In the genomic region with DNA sequence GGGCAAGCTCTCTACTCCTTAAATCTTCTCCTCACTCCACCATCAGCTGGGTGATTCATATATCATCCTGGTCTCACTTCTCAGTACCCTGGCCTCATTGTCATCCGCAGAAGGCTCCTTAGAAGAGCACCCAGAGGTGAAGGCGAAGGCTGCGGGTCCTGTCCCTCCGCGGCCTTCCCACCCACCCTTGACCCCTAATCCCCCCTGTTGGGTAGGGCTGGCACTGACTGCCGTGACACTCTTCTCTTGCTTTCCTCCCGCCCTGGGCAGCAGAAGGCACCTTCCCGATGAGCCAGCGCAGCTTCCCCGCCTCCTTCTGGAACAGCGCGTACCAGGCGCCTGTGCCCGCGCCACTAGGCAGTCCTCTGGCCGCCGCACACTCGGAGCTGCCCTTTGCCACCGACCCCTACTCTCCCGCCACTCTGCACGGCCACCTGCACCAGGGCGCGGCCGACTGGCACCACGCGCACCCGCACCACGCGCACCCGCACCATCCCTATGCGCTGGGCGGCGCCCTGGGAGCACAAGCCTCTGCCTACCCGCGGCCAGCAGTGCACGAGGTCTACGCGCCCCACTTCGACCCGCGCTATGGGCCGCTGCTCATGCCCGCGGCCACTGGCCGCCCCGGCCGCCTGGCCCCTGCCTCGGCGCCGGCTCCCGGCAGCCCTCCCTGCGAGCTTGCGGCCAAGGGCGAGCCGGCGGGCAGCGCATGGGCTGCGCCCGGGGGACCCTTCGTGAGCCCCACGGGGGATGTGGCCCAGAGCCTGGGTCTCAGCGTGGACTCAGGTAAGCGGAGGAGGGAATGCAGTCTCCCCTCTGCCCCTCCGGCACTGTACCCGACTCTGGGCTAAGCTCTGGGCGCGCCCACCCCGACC, we compare ENCODE assay signal across 9 mouse cellular contexts. TPM values are rescaled to one million over a fixed set of nuclear protein-coding genes. Genes with fewer than 3 reads are reported as not detected.
DNase-seq lines count a peak whose midpoint lies in the region; ATAC-seq and TF ChIP-seq lines count a peak whose summit lies in the region.
"Had no signal": no experiment of that assay in that cellular context is flagged by ENCODE, and none has a peak within 500 bp of the region (broad histone marks: within the 10 kb centered on the region; RNA-seq: fewer than 3 reads in every experiment).

No protein-coding gene starts in this region.

- H3K36me3 ChIP-seq in heart, embryonic 13.5 days, result no peaks in the 10 kb centered on the region
- no peaks in the 10 kb centered on the region for H3K36me3 ChIP-seq in midbrain, embryonic 11.5 days (ENCODE audit: control insufficient read depth, insufficient read depth, low read length)

- ATAC-seq in heart, embryonic 13.5 days (ENCODE audit: extremely low read depth, insufficient number of reproducible peaks, low FRiP score, low TSS enrichment), result no peak
- peak; percentile 73 for ATAC-seq in midbrain, embryonic 11.5 days (ENCODE audit: low FRiP score)

- no peak for DNase-seq in heart, postnatal 25 days (ENCODE audit: low spot score)
- peak; percentile 37 for DNase-seq in brain, embryonic 14.5 days (ENCODE audit: low read depth)
- peak; percentile 39 for DNase-seq in gastrocnemius, postnatal 10 days
- DNase-seq in midbrain, embryonic 11.5 days (ENCODE audit: low spot score, missing footprints), result peak; percentile 93
- no peak for DNase-seq in natural killer cell, adult 2 months (ENCODE audit: low spot score in 2 of 2)
- DNase-seq in left cerebral cortex, postnatal 14 days (ENCODE audit: low spot score in 2 of 2), result no peak
- no peak for DNase-seq in cerebellum, postnatal 4 days (ENCODE audit: low spot score in 2 of 2)

- peaks cover 99% of the 10 kb centered on the region for H3K27me3 ChIP-seq in heart, embryonic 13.5 days (replicated peaks)
- H3K27me3 ChIP-seq in midbrain, embryonic 11.5 days (ENCODE audit: control insufficient read depth, insufficient read depth, low read length), result peaks cover 78% of the 10 kb centered on the region

- no peak for TF ChIP-seq POLR2A in brain, embryonic 14.5 days (IDR thresholded peaks at IDR 0.05; ENCODE audit: borderline replicate concordance, extremely low read depth, insufficient read depth, insufficient read length, poor library complexity, severe bottlenecking)

- peak overlapping the region; percentile 60 for H3K9ac ChIP-seq in heart, embryonic 13.5 days
- H3K9ac ChIP-seq in midbrain, embryonic 11.5 days (ENCODE audit: low read length), result peak overlapping the region; percentile 38

- intact Hi-C loops in heart, postnatal 25 days (cut with DNase I), result loop anchor here (10.0 kb wide), 1 partner anchor 1133 kb away; the partner anchor contains the start of gene Sim1
- intact Hi-C loops in left cerebral cortex, postnatal 14 days (cut with DNase I), result loop anchor here (5.0 kb wide), 1 partner anchor 1125 kb away; no protein-coding TSS in a partner anchor

- peak overlapping the region; percentile 79 for H3K4me2 ChIP-seq in heart, embryonic 13.5 days
- H3K4me2 ChIP-seq in midbrain, embryonic 11.5 days, result peak overlapping the region; percentile 80

- no peak overlapping the region for H3K27ac ChIP-seq in heart, embryonic 13.5 days (replicated peaks)
- H3K27ac ChIP-seq in midbrain, embryonic 11.5 days (ENCODE audit: low read depth, low read length), result no peak overlapping the region

- peak overlapping the region; percentile 52 for H3K4me3 ChIP-seq in heart, embryonic 13.5 days
- peak overlapping the region; percentile 41 for H3K4me3 ChIP-seq in midbrain, embryonic 11.5 days (ENCODE audit: low read depth, low read length)

- TF ChIP-seq CTCF in brain, embryonic 14.5 days (IDR thresholded peaks at IDR 0.05; ENCODE audit: borderline replicate concordance, extremely low read depth, insufficient read depth, insufficient read length), result no peak

- WGBS in heart, embryonic 13.5 days, result 1% methylated on average over 61 of the region's 68 CpGs
- WGBS in midbrain, embryonic 11.5 days, result under 1% methylated on average over 67 of the region's 68 CpGs

- peaks cover 21% of the 10 kb centered on the region for H3K4me1 ChIP-seq in heart, embryonic 13.5 days
- H3K4me1 ChIP-seq in midbrain, embryonic 11.5 days (ENCODE audit: control insufficient read depth, insufficient read depth, low read length), result peaks cover 10% of the 10 kb centered on the region

- no peaks in the 10 kb centered on the region for H3K9me3 ChIP-seq in heart, embryonic 13.5 days
- H3K9me3 ChIP-seq in midbrain, embryonic 11.5 days (ENCODE audit: control insufficient read depth, low read length), result no peaks in the 10 kb centered on the region

RNA-seq across cellular contexts. Expression of gene Vgll2, which starts 5.1 kb away (rescaled TPM):
- polyA plus RNA-seq in heart, embryonic 13.5 days (2015; fragmentation: Nextera tagmentation; extraction: Ambion mirVana), result 0.28 and 0.32 TPM in 2 replicates
- total RNA-seq in heart, postnatal 25 days (2021), result not detected
- 1.8 and 4.6 TPM in 2 replicates for polyA plus RNA-seq in brain, embryonic 14.5 days (2012; rRNA removed)
- 10 to 100 TPM; 50.3 to 55.8 TPM for total RNA-seq in gastrocnemius, postnatal 10 days (2021)
- 0.15 and 0.27 TPM in 2 replicates for polyA plus RNA-seq in midbrain, embryonic 11.5 days (2014; fragmentation: Nextera tagmentation; extraction: Ambion mirVana)
- total RNA-seq in left cerebral cortex, postnatal 14 days (2021), result not detected
- total RNA-seq: hematopoietic stem cell, adult 5-6 weeks had no signal

Comparison
In these comparisons a context has a peak if more than half of its experiments do, and no peak if none do; other contexts are left out.
1. DNase-seq: peak in brain, embryonic 14.5 days (single experiment), gastrocnemius, postnatal 10 days (single experiment) and midbrain, embryonic 11.5 days (single experiment); none in heart, postnatal 25 days (single experiment), natural killer cell, adult 2 months (0 of 2), left cerebral cortex, postnatal 14 days (0 of 2) and cerebellum, postnatal 4 days (0 of 2).
2. RNA of gene Vgll2, which starts 5.1 kb away (total RNA-seq): 50.3 to 55.8 TPM in gastrocnemius, postnatal 10 days; not detected in heart, postnatal 25 days and not detected in left cerebral cortex, postnatal 14 days; every median in the first group is over 10 times any median in the second.